Mouse (Mus musculus): ENCODE measurements at regions not wholly inside any gene's neighbourhood (a gene's known extent, or its start where the extent isn't known, plus 50 kb on each side); places are given as distances from the start of the nearest gene placed in this dataset.

GRCm38 (mm10) chr14:29807881-29808280 lies 86.2 kb upstream of the Cacna2d3 start:
- TF ChIP-seq CTCF (IDR thresholded peaks at IDR 0.05; ENCODE audit: low read depth) (no peak), EP300 (IDR thresholded peaks at IDR 0.05; ENCODE audit: low read depth) (no peak)
